Mouse (Mus musculus): ENCODE results near the gene Rere.

DNA sequence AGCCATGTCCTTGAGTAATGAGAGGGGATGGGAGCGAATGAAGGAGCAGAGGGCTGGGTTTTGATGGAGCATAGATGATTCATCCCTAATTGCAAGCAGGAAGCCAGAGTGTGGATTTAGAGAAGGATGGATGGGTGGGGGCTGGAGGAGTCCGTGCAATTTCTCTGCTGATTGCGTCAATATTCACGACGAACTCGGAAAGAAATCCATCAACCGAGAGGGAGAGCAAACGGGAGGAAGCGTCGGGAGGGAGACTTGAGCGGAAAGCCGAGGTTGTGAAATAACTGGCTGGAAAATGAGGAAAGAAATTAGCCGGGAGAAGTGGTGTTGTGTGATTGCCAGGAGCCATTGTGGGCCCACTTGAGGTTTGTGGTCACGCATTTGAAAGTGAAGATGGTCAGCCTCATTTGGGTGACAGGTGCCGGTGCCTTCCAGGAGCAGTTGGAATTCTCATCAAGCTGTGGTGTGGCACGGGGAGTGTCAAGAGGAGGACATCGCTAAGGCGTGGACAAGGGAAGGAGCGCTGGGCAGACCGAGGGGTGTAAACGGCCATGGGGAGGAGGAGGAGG is 14.7 kb upstream of the Rere start:
- TF ChIP-seq CTCF (IDR thresholded peaks at IDR 0.05): no peak
- no peak for TF ChIP-seq POLR2A (IDR thresholded peaks at IDR 0.05; ENCODE audit: insufficient read depth, low read depth, low read length)

All from heart, adult 2 months (tissue).